Mouse (Mus musculus) heart, postnatal 0 days (tissue): Measurements from ENCODE around the gene Maip1. TPM values are rescaled to one million over a fixed set of nuclear protein-coding genes. Genes with fewer than 3 reads are reported as not detected.

Experiments
- ATAC-seq: fragments of 200-750 bp; cut with Nextera tagmentation; 2 replicates; pipeline ENCODE4 v1.8.0; 2017; ENCODE audit warnings: low read depth, moderate number of reproducible peaks, moderate library complexity; ENCODE audit not compliant: insufficient read depth
- DNase-seq: peaks from one replicate; pipeline ENCODE4 v3.0.0-alpha.2; 2016; ENCODE audit warnings: low spot score
- H3K27ac ChIP-seq: fragments of 300-500 bp; sonication (generic); 2 replicates; pipeline ENCODE4 v1.5.1; 2014; ENCODE audit warnings: low read depth, mild to moderate bottlenecking
- H3K27me3 ChIP-seq: fragments of 300-500 bp; sonication (generic); 2 replicates; pipeline ENCODE4 v1.6.1; 2014; ENCODE audit warnings: low read length, mixed read lengths; ENCODE audit not compliant: control insufficient read depth, insufficient read depth
- H3K36me3 ChIP-seq: fragments of 300-500 bp; sonication (generic); replicated peaks from 2 replicates; pipeline ENCODE4 v1.6.1; 2014; ENCODE audit warnings: low read length, mixed read lengths; ENCODE audit not compliant: control insufficient read depth, insufficient read depth
- H3K4me1 ChIP-seq: fragments of 300-500 bp; sonication (generic); 2 replicates; pipeline ENCODE4 v1.6.1; 2014; ENCODE audit warnings: antibody characterized with exemption; ENCODE audit not compliant: control insufficient read depth, insufficient read depth
- H3K4me2 ChIP-seq: fragments of 300-500 bp; sonication (generic); 2 replicates; pipeline ENCODE4 v1.6.1; 2014; ENCODE audit warnings: low read depth, mild to moderate bottlenecking, low read length, moderate library complexity
- H3K4me3 ChIP-seq: fragments of 300-500 bp; sonication (generic); 2 replicates; pipeline ENCODE4 v1.5.1; 2014; ENCODE audit warnings: low read depth, low read length
- H3K9ac ChIP-seq: fragments of 300-500 bp; sonication (generic); replicated peaks from 2 replicates; pipeline ENCODE4 v1.6.1; 2014; ENCODE audit warnings: low read depth, low read length, mixed read lengths
- H3K9me3 ChIP-seq: fragments of 300-500 bp; sonication (generic); replicated peaks from 2 replicates; pipeline ENCODE4 v1.6.1; 2016; ENCODE audit warnings: low read length; ENCODE audit not compliant: control insufficient read depth
- CTCF ChIP-seq: IDR thresholded peaks from 2 replicates; pipeline ENCODE4 v1.5.1; 2016; ENCODE audit warnings: antibody characterized with exemption, control low read depth, low read depth
- EP300 ChIP-seq: IDR thresholded peaks from 2 replicates; pipeline ENCODE4 v1.6.1; 2016; ENCODE audit warnings: antibody characterized with exemption, low read depth
- WGBS: fragments of 180-500 bp; shearing (Covaris S2); extraction: QIAGEN DNeasy Blood & Tissue Kit; methylation state at CpG from one replicate; pipeline ENCODE4 v1.1.7; 2014; 5-methylcytosine and 5-hydroxymethylcytosine counted together
- polyA plus RNA-seq: library from polyadenylated mRNA; unstranded; fragments of >200 nt; fragmentation: Nextera tagmentation; extraction: Ambion mirVana; gene quantifications from 2 replicates; pipeline ENCODE4 v1.2.1, GENCODE M21; 2015
- total RNA-seq: library from RNA; depleted of rRNA; stranded (reverse); fragments of >200 nt; gene quantifications from 2 replicates; pipeline ENCODE4 v1.2.3, GENCODE M21; 2014; ENCODE audit warnings: low replicate concordance

Gene Maip1
- total and polyA plus RNA-seq, 2 experiments from 2014 or later, result 7.7 to 18.8 TPM

DNA sequence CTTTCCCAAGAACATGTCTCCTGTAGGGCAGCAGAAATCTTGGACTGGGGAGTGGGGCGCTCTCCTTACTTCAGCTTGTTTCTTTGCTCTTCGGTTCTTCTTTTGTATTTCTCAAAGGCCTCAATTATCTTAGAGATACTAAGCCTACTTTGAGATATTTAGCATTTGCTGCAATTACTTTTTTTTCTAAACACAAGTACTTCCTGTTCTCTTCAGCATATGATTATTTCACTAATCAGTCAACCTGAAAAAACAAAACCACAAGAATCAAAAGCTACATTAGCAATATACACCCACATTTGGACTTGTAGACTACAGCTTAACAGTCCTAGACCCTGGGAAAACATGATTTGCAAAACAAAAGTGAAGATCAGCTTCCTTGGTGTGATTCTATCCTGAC is 30.9 kb upstream of the Maip1 start:
- no peak for DNase-seq
- no peak overlapping the region for H3K4me3 ChIP-seq

DNA sequence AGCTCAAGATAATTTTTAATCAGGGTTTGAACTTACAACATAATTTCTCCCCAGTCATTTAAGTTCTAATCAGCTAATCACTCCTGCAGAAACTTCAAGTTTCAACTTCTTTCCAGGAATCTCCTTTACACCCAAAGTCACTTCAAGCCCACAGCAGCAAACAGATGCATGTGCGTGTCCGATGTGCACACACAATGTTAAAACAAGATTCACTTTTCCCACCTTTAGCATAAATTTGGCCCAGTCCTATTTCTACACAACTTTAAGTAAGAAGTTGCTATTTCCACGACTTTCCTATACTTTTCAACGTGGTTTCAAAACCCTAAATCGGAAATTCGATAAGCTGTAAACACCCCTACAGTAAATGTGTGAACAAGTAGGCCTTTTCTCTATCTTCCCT is 29.3 kb upstream of the Maip1 start:
- ATAC-seq (no peak), DNase-seq (no peak)
- WGBS, result 45% methylated on average over 6 of the region's 6 CpGs
- Histone ChIP-seq H3K4me2 (peak overlapping the region; percentile 91), H3K27ac (no peak overlapping the region), H3K27me3 (no peaks in the 10 kb centered on the region), H3K9ac (0 out of 2 replicates have a peak overlapping the region, but pooled peaks have one; percentile 71), H3K4me1 (peaks cover 7% of the 10 kb centered on the region; the same call in 1 of the 2 replicates), H3K9me3 (no peaks in the 10 kb centered on the region), H3K36me3 (no peaks in the 10 kb centered on the region), H3K4me3 (peak overlapping the region; percentile 94)
- TF ChIP-seq EP300, result no peak
- TF ChIP-seq CTCF, result no peak

More for the DNA sequence above, 30.9 kb upstream of the Maip1 start:
- no peak overlapping the region for H3K9ac ChIP-seq
- H3K36me3 ChIP-seq, result no peaks in the 10 kb centered on the region
- 73% methylated on average over 2 of the region's 2 CpGs for WGBS
- no peak overlapping the region for H3K27ac ChIP-seq
- no peaks in the 10 kb centered on the region for H3K27me3 ChIP-seq
- TF ChIP-seq CTCF (no peak), EP300 (no peak)
- no peak for ATAC-seq
- H3K9me3 ChIP-seq, result no peaks in the 10 kb centered on the region
- peaks cover 7% of the 10 kb centered on the region; the same call in 1 of the 2 replicates for H3K4me1 ChIP-seq
- H3K4me2 ChIP-seq, result no peak overlapping the region

DNA sequence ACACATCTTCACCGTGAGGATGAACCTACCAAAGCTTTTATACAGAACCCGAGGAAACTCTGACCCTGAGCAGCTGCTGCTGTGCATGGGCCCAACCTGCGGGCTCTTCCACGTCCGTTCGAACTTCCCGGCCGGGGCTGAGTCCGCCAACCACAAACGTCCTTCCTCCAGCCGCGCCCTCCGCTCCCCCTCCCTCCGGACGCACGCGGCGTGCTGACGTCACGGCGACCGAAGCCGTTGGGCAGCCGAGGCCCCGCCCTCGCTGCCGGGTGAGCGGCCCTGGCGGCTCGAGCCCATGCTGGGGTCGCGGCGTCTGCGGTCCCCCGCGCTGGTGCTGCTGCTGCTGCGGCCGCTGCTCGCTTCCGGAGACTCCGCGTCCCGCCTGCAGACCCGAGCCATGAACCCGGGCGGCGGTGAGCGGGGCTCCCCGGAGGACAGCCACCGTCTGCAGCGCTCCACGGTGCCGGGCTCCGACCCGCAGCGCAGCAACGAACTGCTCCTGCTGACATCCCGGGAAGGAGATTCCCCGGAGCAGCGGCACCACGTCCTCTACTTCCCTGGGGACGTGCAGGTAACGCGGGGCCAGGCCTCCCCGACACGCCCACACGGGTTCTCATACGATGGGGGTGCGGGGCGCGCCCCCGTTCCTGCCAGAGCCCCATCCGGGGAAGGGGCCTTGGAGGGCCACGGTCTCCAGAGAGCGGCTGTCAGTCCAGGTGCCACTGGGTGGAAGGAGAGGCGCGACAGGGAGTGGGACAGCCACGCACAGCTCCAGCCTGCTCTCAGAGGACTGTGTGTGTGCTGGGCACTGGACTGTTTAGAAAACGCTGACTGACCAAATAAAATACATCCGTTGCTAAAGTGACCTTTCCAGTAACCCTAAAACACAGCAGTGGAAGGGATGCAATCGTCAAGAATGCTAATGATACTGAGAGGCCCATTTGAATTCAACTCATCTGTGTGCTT is 28.5 kb upstream of the Maip1 start, which contains the start of gene 1700066M21Rik:
TSS of gene 1700066M21Rik (plus strand) at position 245 of the 966 bp plus-strand sequence.
- Histone ChIP-seq H3K4me2 (peak within 1 kb of the TSS; percentile 91), H3K4me3 (peak within 1 kb of the TSS; percentile 94), H3K36me3 (no peaks in the 10 kb centered on the region), H3K27ac (peak within 1 kb of the TSS; percentile 66), H3K9me3 (no peaks in the 10 kb centered on the region), H3K4me1 (peaks cover 7% of the 10 kb centered on the region; the same call in 1 of the 2 replicates), H3K9ac (peak within 1 kb of the TSS; percentile 71), H3K27me3 (no peaks in the 10 kb centered on the region)
- no peak for TF ChIP-seq EP300
- WGBS, result under 1% methylated on average over 75 of the region's 81 CpGs
- peak; percentile 96 for DNase-seq
- peak; percentile 98 for ATAC-seq

DNA sequence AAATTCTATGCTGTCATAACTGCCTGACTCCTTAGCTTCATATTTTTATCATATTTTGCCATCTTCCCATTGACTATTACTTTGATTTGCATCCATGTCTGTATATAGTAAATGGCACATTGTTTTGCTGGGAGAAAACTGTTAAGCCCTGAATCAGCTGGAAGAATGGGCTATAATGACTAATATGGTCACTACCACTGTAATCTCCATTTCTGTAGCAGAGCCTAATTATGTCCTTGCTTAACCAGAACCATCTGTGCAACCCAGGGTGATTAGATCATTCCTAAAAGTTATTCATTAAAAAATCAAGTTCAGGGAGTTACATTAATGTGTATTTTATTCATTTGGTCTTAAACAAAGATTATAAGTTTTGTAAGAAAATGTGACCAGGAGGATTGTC is 19.6 kb upstream of the Maip1 start:
- no peak overlapping the region for H3K9ac ChIP-seq
- ATAC-seq (no peak), DNase-seq (no peak)
- H3K27ac ChIP-seq, result no peak overlapping the region
- H3K9me3 ChIP-seq, result no peaks in the 10 kb centered on the region
- peaks cover 24% of the 10 kb centered on the region for H3K36me3 ChIP-seq
- H3K4me3 ChIP-seq, result no peak overlapping the region
- no peaks in the 10 kb centered on the region for H3K4me1 ChIP-seq
- no peak overlapping the region for H3K4me2 ChIP-seq
- H3K27me3 ChIP-seq, result no peaks in the 10 kb centered on the region
- TF ChIP-seq EP300 (no peak), CTCF (no peak)

DNA sequence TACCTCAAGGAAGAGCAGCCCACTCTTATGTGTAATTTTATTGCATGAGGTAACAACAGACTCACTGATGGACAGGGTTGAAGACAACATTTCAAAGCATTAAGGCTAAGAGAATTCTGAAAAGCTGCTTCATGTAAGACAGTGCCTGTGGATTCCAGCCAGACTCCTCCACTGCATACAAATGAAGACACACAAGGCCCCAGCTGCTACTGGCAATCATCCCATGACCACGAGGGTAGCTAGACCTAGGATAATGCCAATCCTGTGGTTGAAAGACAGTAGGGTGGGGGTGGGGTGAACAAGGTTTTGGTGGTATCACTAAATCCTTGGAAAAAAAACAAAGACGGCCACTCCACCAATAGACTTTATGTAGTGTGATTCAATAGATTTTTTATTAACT is 18.3 kb upstream of the Maip1 start:
- Histone ChIP-seq H3K4me2 (no peak overlapping the region), H3K9me3 (no peaks in the 10 kb centered on the region), H3K9ac (no peak overlapping the region), H3K4me3 (no peak overlapping the region), H3K36me3 (peaks cover 34% of the 10 kb centered on the region), H3K27me3 (no peaks in the 10 kb centered on the region), H3K4me1 (no peaks in the 10 kb centered on the region), H3K27ac (no peak overlapping the region)
- TF ChIP-seq EP300, result no peak
- TF ChIP-seq CTCF, result no peak
- WGBS, result 62% methylated on average over 2 of the region's 2 CpGs
- DNase-seq (no peak), ATAC-seq (no peak)
